7 mouse cellular contexts compared by ENCODE assay signal in genomic region chr17:26916711-26917482, GRCm38 (mm10). TPM values are rescaled to one million over a fixed set of nuclear protein-coding genes. Genes with fewer than 3 reads are reported as not detected.
A peak's percentile ranks its signal among the peaks of the same experiment; 100 is the strongest.
DNase-seq lines count a peak whose midpoint lies in the region; ATAC-seq lines count a peak whose summit lies in the region.

Kifc5b (plus strand) TSS chr17:26917091.

- peak within 1 kb of the TSS; percentile 77 for H3K4me3 ChIP-seq in intestine, embryonic 15.5 days (replicated peaks)
- H3K4me3 ChIP-seq in midbrain, embryonic 10.5 days: peak within 1 kb of the TSS; percentile 69

- under 1% methylated on average over 65 of the region's 72 CpGs for WGBS in intestine, embryonic 15.5 days
- WGBS in midbrain, embryonic 10.5 days: under 1% methylated on average over 71 of the region's 72 CpGs

- 0 out of 2 replicates have a peak, but pooled peaks cover 3% of the 10 kb centered on the region for H3K36me3 ChIP-seq in intestine, embryonic 15.5 days
- peaks cover 25% of the 10 kb centered on the region for H3K36me3 ChIP-seq in midbrain, embryonic 10.5 days

- H3K4me1 ChIP-seq in intestine, embryonic 15.5 days (replicated peaks): peaks cover 3% of the 10 kb centered on the region
- peaks cover 15% of the 10 kb centered on the region for H3K4me1 ChIP-seq in midbrain, embryonic 10.5 days

- H3K9me3 ChIP-seq in intestine, embryonic 15.5 days: no peaks in the 10 kb centered on the region
- no peaks in the 10 kb centered on the region for H3K9me3 ChIP-seq in midbrain, embryonic 10.5 days (replicated peaks)

- ATAC-seq in intestine, embryonic 15.5 days: peak; percentile 99

- H3K27me3 ChIP-seq in intestine, embryonic 15.5 days (replicated peaks): no peaks in the 10 kb centered on the region
- H3K27me3 ChIP-seq in midbrain, embryonic 10.5 days (ENCODE audit: low read depth, poor library complexity, severe bottlenecking): no peaks in the 10 kb centered on the region

- intact Hi-C loops in gastrocnemius, postnatal 36 days (cut with DNase I): loop anchor here (2.0 kb wide), 1 partner anchor 56 kb away; the partner anchor contains the start of gene Zbtb9
- intact Hi-C loops in left cerebral cortex, postnatal 25 days (cut with DNase I): loop anchor here (10.0 kb wide), 1 partner anchor 198 kb away; no protein-coding TSS in a partner anchor

- peak within 1 kb of the TSS; percentile 73 for H3K9ac ChIP-seq in intestine, embryonic 15.5 days

- peak within 1 kb of the TSS; percentile 73 for H3K27ac ChIP-seq in intestine, embryonic 15.5 days
- H3K27ac ChIP-seq in midbrain, embryonic 10.5 days (replicated peaks): peak within 1 kb of the TSS; percentile 91

- peak within 1 kb of the TSS; percentile 62 for H3K4me2 ChIP-seq in intestine, embryonic 15.5 days (replicated peaks)

- peak; percentile 99 for DNase-seq in adrenal gland, adult 2 months
- peak; percentile 99 for DNase-seq in embryo, embryonic 11.5 days (ENCODE audit: low read depth, low spot score)
- peak; percentile 99 to 100 for DNase-seq in gastrocnemius, postnatal 36 days
- peak; percentile 99 to 100 for DNase-seq in left cerebral cortex, postnatal 25 days (ENCODE audit: low spot score in 2 of 2)
- DNase-seq in midbrain, embryonic 10.5 days (ENCODE audit: low spot score): peak; percentile 100
- DNase-seq in right cerebral cortex, postnatal 4 days: peak; percentile 100

RNA-seq across cellular contexts. Expression of gene Kifc5b, which starts in this region (rescaled TPM):
- 1 to 10 TPM; 1.0 to 1.3 TPM for total RNA-seq in adrenal gland, adult 2 months (2021)
- 1.2 and 2.1 TPM in 2 replicates for polyA plus RNA-seq in adrenal gland, adult 2 months (2012; rRNA removed)
- total RNA-seq in gastrocnemius, postnatal 36 days (2021): under 1 TPM; 0.49 to 0.64 TPM
- polyA plus RNA-seq in intestine, embryonic 15.5 days (2015; fragmentation: Nextera tagmentation; extraction: Ambion mirVana): 5.1 and 6.5 TPM in 2 replicates
- total RNA-seq in left cerebral cortex, postnatal 25 days (2021): 1 to 10 TPM; 3.1 to 3.9 TPM
- 10.6 and 12.1 TPM in 2 replicates for polyA plus RNA-seq in midbrain, embryonic 10.5 days (2016; fragmentation: Nextera tagmentation; extraction: Ambion mirVana)

Comparison
In these comparisons a context has a peak if more than half of its experiments do, and no peak if none do; other contexts are left out.
1. Peak in every context shown above with its lines: DNase-seq, ATAC-seq, H3K4me3 ChIP-seq and H3K27ac ChIP-seq.
2. Peak in DNase-seq in gastrocnemius, postnatal 36 days; RNA of the gene not detected or under 1 TPM.